Mouse (Mus musculus): Measurements from ENCODE around the gene Sprr2k. TPM values are rescaled to one million over a fixed set of nuclear protein-coding genes. Genes with fewer than 3 reads are reported as not detected.

Sprr2k gene
- 2.8 TPM for polyA plus RNA-seq (2012; fragmentation: generic; extraction: Trizol)

DNA sequence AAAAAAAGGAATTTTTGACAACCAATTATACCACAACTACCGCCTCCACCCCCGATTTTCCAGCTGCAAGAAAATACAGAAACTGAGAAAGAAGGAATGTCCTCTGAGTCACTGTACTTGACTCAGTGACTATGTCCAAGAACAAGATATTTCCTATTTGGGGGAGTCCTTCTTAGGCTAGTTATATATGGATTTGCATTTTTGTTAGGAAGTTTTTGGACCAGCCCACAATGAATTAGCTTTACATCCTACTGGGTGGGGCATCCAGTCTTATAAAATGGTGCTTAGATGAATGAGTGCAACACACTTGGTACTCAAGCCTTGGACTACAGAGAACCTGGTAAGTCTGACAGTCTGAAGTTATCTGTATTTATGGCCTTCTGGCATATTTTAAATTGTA, at the start of gene Sprr2k:
Sprr2k (plus strand) TSS at position 301 of the 400 bp plus-strand sequence.
- no peak within 1 kb of the TSS for H3ac ChIP-seq (ENCODE audit: control insufficient read depth, insufficient read length)

GRCm38 (mm10) chr3:92385385-92385784, 47.0 kb upstream of the Sprr2k start, which contains the start of gene Sprr2h:
Gene Sprr2h, plus strand, starts transcription at chr3:92385685.
- no peak within 1 kb of the TSS for H3K4me2 ChIP-seq (ENCODE audit: low read depth)
- H3K27me3 ChIP-seq (ENCODE audit: control insufficient read depth, insufficient read depth, insufficient read length) = no peaks in the 10 kb centered on the region
- no peaks in the 10 kb centered on the region for H3K79me2 ChIP-seq (ENCODE audit: control insufficient read depth, insufficient read depth)
- no peaks in the 10 kb centered on the region for H3K36me3 ChIP-seq (ENCODE audit: control insufficient read depth, insufficient read depth)
- no peak within 1 kb of the TSS for H3ac ChIP-seq (ENCODE audit: control insufficient read depth, insufficient read length)
- no peak within 1 kb of the TSS for H3K4me3 ChIP-seq
- no peak for TF ChIP-seq POLR2A (IDR thresholded peaks at IDR 0.05; ENCODE audit: insufficient read length, low read depth)
- no peak for TF ChIP-seq TCF12 (IDR thresholded peaks at IDR 0.05; ENCODE audit: insufficient read depth, poor library complexity, severe bottlenecking)
- TF ChIP-seq POLR2AphosphoS2 (IDR thresholded peaks at IDR 0.05; ENCODE audit: insufficient read length, low read depth) = no peak
- no peak for TF ChIP-seq CEBPB (IDR thresholded peaks at IDR 0.05; ENCODE audit: insufficient read depth, poor library complexity, severe bottlenecking)
- TF ChIP-seq SRF (IDR thresholded peaks at IDR 0.05; ENCODE audit: control insufficient read depth, insufficient read length, low read depth) = no peak
- no peak for TF ChIP-seq E2F4 (IDR thresholded peaks at IDR 0.05; ENCODE audit: insufficient read depth)
- TF ChIP-seq TCF3 (IDR thresholded peaks at IDR 0.05; ENCODE audit: insufficient read length, low read depth) = no peak
- no peak for TF ChIP-seq MYOD1 (IDR thresholded peaks at IDR 0.05; ENCODE audit: control insufficient read depth in 1 of 3, insufficient read length in 2 of 3, low read depth in 2 of 3)

More for the DNA sequence above, at the start of gene Sprr2k:
- Histone ChIP-seq H3K36me3 (ENCODE audit: control insufficient read depth, insufficient read depth) (no peaks in the 10 kb centered on the region), H3K79me2 (ENCODE audit: control insufficient read depth, insufficient read depth) (no peaks in the 10 kb centered on the region), H3K4me3 (no peak within 1 kb of the TSS), H3K4me2 (ENCODE audit: low read depth) (peak within 1 kb of the TSS; percentile 20), H3K27me3 (ENCODE audit: control insufficient read depth, insufficient read depth, insufficient read length) (no peaks in the 10 kb centered on the region)
- TF ChIP-seq TCF12 (IDR thresholded peaks at IDR 0.05; ENCODE audit: insufficient read depth, poor library complexity, severe bottlenecking) = no peak
- TF ChIP-seq USF1 (IDR thresholded peaks at IDR 0.05; ENCODE audit: low read depth) = no peak
- no peak for TF ChIP-seq E2F4 (IDR thresholded peaks at IDR 0.05; ENCODE audit: insufficient read depth)
- no peak for TF ChIP-seq POLR2A (IDR thresholded peaks at IDR 0.05; ENCODE audit: insufficient read length, low read depth)
- no peak for TF ChIP-seq MAX (IDR thresholded peaks at IDR 0.05; ENCODE audit: low read depth)
- no peak for TF ChIP-seq REST (IDR thresholded peaks at IDR 0.05; ENCODE audit: insufficient read depth, insufficient read length)
- no peak for TF ChIP-seq MYOG (IDR thresholded peaks at IDR 0.05; ENCODE audit: control insufficient read depth in 1 of 3, insufficient read depth in 1 of 3, insufficient read length in 2 of 3, low read depth in 2 of 3)
- TF ChIP-seq MYOD1 (IDR thresholded peaks at IDR 0.05; ENCODE audit: control insufficient read depth in 1 of 3, insufficient read length in 2 of 3, low read depth in 2 of 3) = no peak

DNA sequence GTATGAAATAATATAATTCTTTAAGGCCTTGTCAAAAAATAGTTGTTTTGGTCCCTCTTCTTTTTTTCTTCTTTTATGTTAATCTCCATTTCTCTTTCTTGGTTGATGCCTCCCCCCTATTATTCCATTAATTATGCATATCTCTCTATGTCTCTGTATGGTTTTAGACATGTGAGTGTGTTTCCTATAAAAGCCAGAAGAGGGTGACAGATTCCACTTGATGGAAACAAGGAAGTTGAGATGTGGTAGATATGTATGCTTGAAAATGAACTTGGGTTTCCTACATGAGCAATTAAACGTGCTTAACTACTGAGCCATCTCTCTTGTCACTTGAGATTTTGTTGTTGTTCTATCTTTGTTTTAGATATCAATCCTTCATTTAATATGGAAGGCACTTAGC, 38.1 kb upstream of the Sprr2k start:
- H3K4me2 ChIP-seq (ENCODE audit: low read depth) = no peak overlapping the region
- no peak for TF ChIP-seq E2F4 (IDR thresholded peaks at IDR 0.05; ENCODE audit: insufficient read depth)
- H3K4me3 ChIP-seq = no peak overlapping the region

GRCm38 (mm10) chr3:92407691-92408090, 24.7 kb upstream of the Sprr2k start, which contains the start of gene Sprr2i:
Gene Sprr2i, plus strand, starts transcription at chr3:92407991.
- no peak within 1 kb of the TSS for H3K4me3 ChIP-seq
- no peaks in the 10 kb centered on the region for H3K36me3 ChIP-seq (ENCODE audit: control insufficient read depth, insufficient read depth)
- no peak within 1 kb of the TSS for H3ac ChIP-seq (ENCODE audit: control insufficient read depth, insufficient read length)
- no peak within 1 kb of the TSS for H3K4me2 ChIP-seq (ENCODE audit: low read depth)
- no peaks in the 10 kb centered on the region for H3K79me2 ChIP-seq (ENCODE audit: control insufficient read depth, insufficient read depth)
- TF ChIP-seq MYOD1 (IDR thresholded peaks at IDR 0.05; ENCODE audit: control insufficient read depth in 1 of 3, insufficient read length in 2 of 3, low read depth in 2 of 3) = no peak
- no peak for TF ChIP-seq MAX (IDR thresholded peaks at IDR 0.05; ENCODE audit: low read depth)
- TF ChIP-seq TCF12 (IDR thresholded peaks at IDR 0.05; ENCODE audit: insufficient read depth, poor library complexity, severe bottlenecking) = no peak
- no peak for TF ChIP-seq USF1 (IDR thresholded peaks at IDR 0.05; ENCODE audit: low read depth)
- no peak for TF ChIP-seq MYOG (IDR thresholded peaks at IDR 0.05; ENCODE audit: control insufficient read depth in 1 of 3, insufficient read depth in 1 of 3, insufficient read length in 2 of 3, low read depth in 2 of 3)
- no peak for TF ChIP-seq SRF (IDR thresholded peaks at IDR 0.05; ENCODE audit: control insufficient read depth, insufficient read length, low read depth)
- no peak for TF ChIP-seq TCF3 (IDR thresholded peaks at IDR 0.05; ENCODE audit: insufficient read length, low read depth)
- TF ChIP-seq POLR2A (IDR thresholded peaks at IDR 0.05; ENCODE audit: insufficient read length, low read depth) = no peak
- no peak for TF ChIP-seq REST (IDR thresholded peaks at IDR 0.05; ENCODE audit: insufficient read depth, insufficient read length)
- TF ChIP-seq POLR2AphosphoS2 (IDR thresholded peaks at IDR 0.05; ENCODE audit: insufficient read length, low read depth) = no peak
- no peak for TF ChIP-seq E2F4 (IDR thresholded peaks at IDR 0.05; ENCODE audit: insufficient read depth)
- no peak for TF ChIP-seq CEBPB (IDR thresholded peaks at IDR 0.05; ENCODE audit: insufficient read depth, poor library complexity, severe bottlenecking)
- H3K27me3 ChIP-seq (ENCODE audit: control insufficient read depth, insufficient read depth, insufficient read length) = no peaks in the 10 kb centered on the region

More for the DNA sequence above, 38.1 kb upstream of the Sprr2k start:
- Histone ChIP-seq H3K79me2 (ENCODE audit: control insufficient read depth, insufficient read depth) (no peaks in the 10 kb centered on the region), H3K27me3 (ENCODE audit: control insufficient read depth, insufficient read depth, insufficient read length) (no peaks in the 10 kb centered on the region), H3K36me3 (ENCODE audit: control insufficient read depth, insufficient read depth) (no peaks in the 10 kb centered on the region), H3ac (ENCODE audit: control insufficient read depth, insufficient read length) (no peak overlapping the region)

DNA sequence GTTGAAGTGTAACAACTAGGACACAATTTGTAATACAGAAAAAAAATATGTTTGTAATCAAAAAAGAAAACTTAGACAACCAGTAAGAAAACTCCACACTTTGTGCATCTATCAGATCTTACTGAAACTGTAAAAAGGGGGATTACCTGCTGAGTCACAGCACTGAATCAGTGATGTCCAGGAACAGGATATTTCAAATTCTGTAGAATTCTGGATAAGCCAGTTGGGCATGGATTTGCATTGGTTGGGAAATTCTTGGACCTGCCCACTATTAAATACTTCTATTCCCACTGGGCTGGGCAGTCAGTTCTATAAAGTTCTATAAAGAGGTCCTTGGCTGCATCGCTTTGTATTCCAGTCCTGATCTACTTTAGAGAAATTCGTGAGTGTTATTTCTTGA, 14.6 kb upstream of the Sprr2k start, which contains the start of gene Sprr2j-ps:
Sprr2j-ps (plus strand) TSS at position 301 of the 400 bp plus-strand sequence.
- Histone ChIP-seq H3K4me2 (ENCODE audit: low read depth) (no peak within 1 kb of the TSS), H3ac (ENCODE audit: control insufficient read depth, insufficient read length) (no peak within 1 kb of the TSS), H3K27me3 (ENCODE audit: control insufficient read depth, insufficient read depth, insufficient read length) (no peaks in the 10 kb centered on the region), H3K4me3 (no peak within 1 kb of the TSS), H3K79me2 (ENCODE audit: control insufficient read depth, insufficient read depth) (no peaks in the 10 kb centered on the region), H3K36me3 (ENCODE audit: control insufficient read depth, insufficient read depth) (no peaks in the 10 kb centered on the region)
- TF ChIP-seq TCF12 (IDR thresholded peaks at IDR 0.05; ENCODE audit: insufficient read depth, poor library complexity, severe bottlenecking) = no peak
- no peak for TF ChIP-seq USF1 (IDR thresholded peaks at IDR 0.05; ENCODE audit: low read depth)
- TF ChIP-seq POLR2AphosphoS2 (IDR thresholded peaks at IDR 0.05; ENCODE audit: insufficient read length, low read depth) = no peak
- no peak for TF ChIP-seq REST (IDR thresholded peaks at IDR 0.05; ENCODE audit: insufficient read depth, insufficient read length)
- no peak for TF ChIP-seq MYOG (IDR thresholded peaks at IDR 0.05; ENCODE audit: control insufficient read depth in 1 of 3, insufficient read depth in 1 of 3, insufficient read length in 2 of 3, low read depth in 2 of 3)
- no peak for TF ChIP-seq MAX (IDR thresholded peaks at IDR 0.05; ENCODE audit: low read depth)
